Mouse (Mus musculus) testis, adult 2 months (tissue): ENCODE results near the gene Wfikkn2. TPM values are rescaled to one million over a fixed set of nuclear protein-coding genes. Genes with fewer than 3 reads are reported as not detected.

Source experiments
- H3K27ac ChIP-seq: fragments of 200-500 bp; 2 replicates; pipeline ENCODE4 v1.5.1; 2012; ENCODE audit warnings: low read depth, low read length; ENCODE audit not compliant: control insufficient read depth, insufficient read depth
- H3K27me3 ChIP-seq: fragments of 200-500 bp; 2 replicates; pipeline ENCODE4 v1.6.1; 2012; ENCODE audit warnings: mild to moderate bottlenecking, low read length, moderate library complexity; ENCODE audit not compliant: control insufficient read depth, insufficient read depth
- H3K36me3 ChIP-seq: fragments of 200-500 bp; 2 replicates; pipeline ENCODE4 v1.6.1; 2012; ENCODE audit warnings: mild to moderate bottlenecking, low read length; ENCODE audit not compliant: control insufficient read depth, insufficient read depth
- H3K4me1 ChIP-seq: fragments of 200-500 bp; 2 replicates; pipeline ENCODE4 v1.6.1; 2012; ENCODE audit warnings: low read length; ENCODE audit not compliant: control insufficient read depth, insufficient read depth
- H3K4me3 ChIP-seq: fragments of 200-500 bp; 2 replicates; pipeline ENCODE4 v1.5.1; 2012; ENCODE audit warnings: low read depth, mild to moderate bottlenecking, low read length, moderate library complexity, mixed read lengths; ENCODE audit not compliant: control insufficient read depth
- CTCF ChIP-seq: fragments of 200-500 bp; IDR thresholded peaks from 2 replicates; pipeline ENCODE4 v1.5.1; 2012; ENCODE audit warnings: low read depth, mild to moderate bottlenecking, inconsistent platforms, low read length, moderate library complexity; ENCODE audit not compliant: control insufficient read depth, insufficient read depth, insufficient replicate concordance
- POLR2A ChIP-seq: fragments of 200-500 bp; IDR thresholded peaks from 2 replicates; pipeline ENCODE4 v1.6.1; 2012; ENCODE audit warnings: low read depth, mild to moderate bottlenecking, inconsistent platforms, low read length, moderate library complexity; ENCODE audit not compliant: control insufficient read depth
- polyA plus RNA-seq: library from polyadenylated mRNA; depleted of rRNA; stranded (reverse); fragments of >200 nt; gene quantifications from 2 replicates; pipeline ENCODE4 v1.2.3, GENCODE M21; 2012; rRNA removed

Gene Wfikkn2
- polyA plus RNA-seq, 1 experiment = 0.59 TPM

DNA sequence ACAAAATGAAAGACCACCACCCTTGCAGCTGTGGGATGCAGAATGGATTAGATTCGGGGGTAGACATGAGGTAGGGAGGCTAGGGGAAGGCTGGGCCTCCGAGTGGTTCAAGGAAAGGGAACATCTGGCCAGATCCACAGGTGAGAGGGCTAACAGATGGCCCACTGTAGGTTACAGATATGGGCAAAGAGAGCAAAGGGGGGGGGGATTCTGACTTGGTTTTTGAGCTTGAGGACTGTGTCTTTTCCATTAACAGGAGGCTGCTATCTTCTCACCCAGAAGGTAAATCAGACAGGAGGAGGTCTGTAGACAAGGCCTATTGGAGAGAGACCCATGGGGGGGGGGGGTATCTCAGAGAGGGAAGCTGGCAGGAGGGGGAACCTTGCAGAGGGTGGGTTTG is 46.0 kb downstream of the Wfikkn2 start:
- no peak for TF ChIP-seq CTCF
- no peak for TF ChIP-seq POLR2A

DNA sequence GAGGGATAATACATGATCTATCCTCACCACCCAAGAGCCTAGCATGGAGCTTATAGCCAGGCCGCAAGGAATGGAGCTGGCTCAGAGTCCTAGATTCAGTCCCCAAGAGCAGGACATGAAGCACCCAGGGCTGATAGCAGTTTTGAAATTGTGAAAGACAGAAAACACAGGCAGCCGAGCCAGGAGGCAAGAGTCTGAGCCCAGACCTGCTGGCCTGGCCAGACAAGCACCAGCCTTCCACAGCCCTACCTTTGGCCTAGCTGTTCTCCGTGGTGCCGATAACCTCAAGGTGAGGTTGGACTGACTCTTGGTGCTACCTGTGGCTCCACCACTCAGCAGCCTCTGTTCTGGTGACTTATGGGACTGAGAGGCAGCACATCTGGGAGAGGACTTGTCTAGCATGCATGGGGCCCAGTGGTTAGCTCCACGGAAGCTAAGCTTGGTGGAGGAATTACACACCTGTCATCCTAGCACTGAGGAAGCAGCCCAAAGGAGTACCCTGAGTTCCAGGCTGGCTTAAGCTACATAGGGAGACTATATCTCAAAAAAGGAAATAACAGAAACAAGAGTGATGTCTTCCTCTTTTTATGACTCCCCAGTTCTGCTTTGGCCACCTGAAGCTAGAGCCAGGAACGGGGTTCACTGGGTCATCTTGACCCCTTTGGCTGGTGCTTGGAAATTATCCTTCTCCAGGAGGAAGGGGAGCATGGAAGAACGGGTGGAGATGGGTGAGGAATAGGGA is 47.2 kb downstream of the Wfikkn2 start:
- TF ChIP-seq POLR2A = no peak
- TF ChIP-seq CTCF = no peak

More for the DNA sequence above, 46.0 kb downstream of the Wfikkn2 start:
- Histone ChIP-seq H3K36me3 (no peaks in the 10 kb centered on the region), H3K27me3 (no peaks in the 10 kb centered on the region), H3K4me3 (no peak overlapping the region), H3K4me1 (no peaks in the 10 kb centered on the region), H3K27ac (no peak overlapping the region)

DNA sequence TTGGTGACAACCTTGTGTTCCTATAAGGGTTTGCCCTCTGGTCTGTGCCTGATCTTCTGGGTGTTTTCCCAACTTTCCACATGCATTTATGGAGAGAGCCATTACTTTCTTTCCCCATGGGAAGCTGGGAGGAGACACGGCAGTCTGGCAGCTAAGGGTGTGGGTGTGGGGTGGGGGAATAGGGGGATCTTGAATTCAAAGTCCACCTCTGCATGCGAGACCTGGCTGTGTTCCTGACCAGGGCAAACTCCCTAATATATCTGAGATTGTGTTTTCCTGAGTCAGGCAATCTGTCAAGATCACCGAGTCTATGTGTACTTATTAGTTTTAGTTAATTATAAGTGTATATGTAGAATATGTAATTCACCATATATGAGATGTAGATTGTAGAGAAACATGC is 49.5 kb downstream of the Wfikkn2 start:
- Histone ChIP-seq H3K4me3 (no peak overlapping the region), H3K27ac (no peak overlapping the region), H3K4me1 (no peaks in the 10 kb centered on the region), H3K27me3 (no peaks in the 10 kb centered on the region), H3K36me3 (no peaks in the 10 kb centered on the region)
- TF ChIP-seq CTCF = no peak
- no peak for TF ChIP-seq POLR2A

More for the DNA sequence above, 47.2 kb downstream of the Wfikkn2 start:
- Histone ChIP-seq H3K4me3 (no peak overlapping the region), H3K4me1 (no peaks in the 10 kb centered on the region), H3K27ac (no peak overlapping the region), H3K36me3 (no peaks in the 10 kb centered on the region), H3K27me3 (no peaks in the 10 kb centered on the region)

DNA sequence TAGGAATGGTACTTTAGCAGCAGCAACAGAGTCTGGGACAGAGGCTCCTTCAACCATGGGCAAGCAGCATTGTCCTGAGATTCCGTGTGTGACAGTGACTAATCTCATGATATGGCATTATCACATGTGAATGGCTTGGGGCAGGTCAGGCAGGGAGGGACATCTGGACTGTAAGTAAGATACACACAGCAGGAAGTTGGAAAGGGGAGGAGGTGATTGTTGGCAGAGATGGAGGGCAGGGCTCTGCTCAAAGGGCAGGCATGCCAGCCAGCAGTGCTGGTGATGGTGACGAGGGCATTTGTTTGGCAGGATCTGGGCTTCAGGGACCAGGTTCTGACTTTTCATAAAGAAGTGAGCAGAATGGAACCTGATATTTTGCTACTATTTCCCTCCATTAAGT is 52.7 kb downstream of the Wfikkn2 start:
- H3K4me1 ChIP-seq = no peaks in the 10 kb centered on the region
- H3K27me3 ChIP-seq = no peaks in the 10 kb centered on the region
- TF ChIP-seq POLR2A (no peak), CTCF (no peak)
- H3K4me3 ChIP-seq = no peak overlapping the region
- H3K27ac ChIP-seq = no peak overlapping the region
- H3K36me3 ChIP-seq = no peaks in the 10 kb centered on the region

DNA sequence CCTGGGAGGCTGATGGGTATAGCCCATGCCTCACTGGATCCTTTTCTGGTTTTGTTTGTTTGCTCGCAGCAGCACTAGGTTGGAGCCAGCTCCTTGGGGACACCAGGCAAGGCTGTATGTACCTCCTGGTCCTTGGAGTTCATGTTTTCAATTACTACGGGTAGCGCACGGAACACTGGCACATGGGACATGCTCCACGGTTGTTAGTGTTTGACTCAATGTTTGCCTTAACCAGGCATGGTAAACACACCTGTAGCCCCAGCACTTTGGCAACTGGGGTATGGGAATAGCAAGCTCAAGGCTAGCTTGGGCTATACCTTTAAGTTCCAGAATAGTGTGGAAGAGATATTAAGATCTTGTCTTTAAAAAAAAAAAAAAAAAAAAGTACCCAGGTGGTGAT is 55.1 kb downstream of the Wfikkn2 start:
- H3K27ac ChIP-seq = no peak overlapping the region
- TF ChIP-seq CTCF = no peak
- no peak for TF ChIP-seq POLR2A

DNA sequence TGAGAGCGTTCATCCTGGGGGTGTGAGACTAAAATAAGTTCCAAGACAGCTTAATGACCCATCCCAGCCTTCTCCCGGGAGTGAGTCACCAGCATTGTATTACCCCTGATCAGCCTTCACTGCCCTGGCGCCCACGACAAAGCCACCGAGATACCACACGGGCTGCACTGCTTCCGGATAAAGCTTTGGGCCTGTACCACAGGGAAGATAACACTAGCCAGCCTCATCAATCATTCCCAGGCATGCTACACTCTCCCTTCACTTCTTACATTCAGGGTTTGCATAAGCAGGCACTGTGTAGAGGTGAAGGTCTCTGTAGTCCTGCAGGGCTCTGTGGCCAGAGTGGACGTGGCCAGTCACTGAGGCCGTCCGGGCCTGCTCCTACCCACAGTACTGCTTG is 56.2 kb downstream of the Wfikkn2 start:
- no peaks in the 10 kb centered on the region for H3K4me1 ChIP-seq
- no peaks in the 10 kb centered on the region for H3K27me3 ChIP-seq
- TF ChIP-seq CTCF (no peak), POLR2A (no peak)
- no peaks in the 10 kb centered on the region for H3K36me3 ChIP-seq
- H3K27ac ChIP-seq = no peak overlapping the region
- no peak overlapping the region for H3K4me3 ChIP-seq

More for the DNA sequence above, 55.1 kb downstream of the Wfikkn2 start:
- Histone ChIP-seq H3K4me3 (no peak overlapping the region), H3K36me3 (no peaks in the 10 kb centered on the region), H3K4me1 (no peaks in the 10 kb centered on the region), H3K27me3 (no peaks in the 10 kb centered on the region)

Other genes starting within 250 kb of the Wfikkn2 start
- gene Spag9, start 249.9 kb downstream of the Wfikkn2 start, polyA plus RNA-seq = 17.7 and 18.8 TPM in 2 replicates
- 40.5 and 43.2 TPM in 2 replicates for gene Tob1, start 34.6 kb downstream of the Wfikkn2 start, polyA plus RNA-seq
- gene Gm21885, start 35.9 kb upstream of the Wfikkn2 start, polyA plus RNA-seq = not detected in 2 replicates
- gene Luc7l3, start 76.0 kb upstream of the Wfikkn2 start, polyA plus RNA-seq = 8.2 and 10.7 TPM in 2 replicates
- 80.8 and 89.0 TPM in 2 replicates for gene Ankrd40, start 82.0 kb upstream of the Wfikkn2 start, polyA plus RNA-seq
- gene Abcc3, start 147.0 kb upstream of the Wfikkn2 start, polyA plus RNA-seq = 123 and 126 TPM in 2 replicates
- 3.4 and 5.1 TPM in 2 replicates for gene Cacna1g, start 228.2 kb upstream of the Wfikkn2 start, polyA plus RNA-seq
- 1,087 and 1,277 TPM in 2 replicates for gene Spata20, start 240.2 kb upstream of the Wfikkn2 start, polyA plus RNA-seq